Mouse (Mus musculus) embryonic facial prominence, embryonic 14.5 days (tissue): ENCODE data around the gene Wdr26. TPM values are rescaled to one million over a fixed set of nuclear protein-coding genes. Genes with fewer than 3 reads are reported as not detected.

ENCODE experiments used
- ATAC-seq: fragments of 200-750 bp; cut with Nextera tagmentation; 2 replicates; pipeline ENCODE4 v1.8.0; 2017; ENCODE audit warnings: low read depth, moderate number of reproducible peaks, moderate TSS enrichment
- DNase-seq: peaks from one replicate; pipeline ENCODE4 v3.0.0-alpha.2; 2015; ENCODE audit warnings: low spot score
- H3K27ac ChIP-seq: fragments of 300-500 bp; sonication (generic); replicated peaks from 2 replicates; pipeline ENCODE4 v1.5.1; 2014; ENCODE audit warnings: low read depth, mild to moderate bottlenecking, low read length, moderate library complexity
- H3K27me3 ChIP-seq: fragments of 300-500 bp; sonication (generic); replicated peaks from 2 replicates; pipeline ENCODE4 v1.6.1; 2014; ENCODE audit warnings: low read length; ENCODE audit not compliant: control insufficient read depth, insufficient read depth
- H3K36me3 ChIP-seq: fragments of 300-500 bp; sonication (generic); 2 replicates; pipeline ENCODE4 v1.6.1; 2014; ENCODE audit warnings: low read length, mixed read lengths; ENCODE audit not compliant: control insufficient read depth, insufficient read depth
- H3K4me1 ChIP-seq: fragments of 300-500 bp; sonication (generic); 2 replicates; pipeline ENCODE4 v1.6.1; 2014; ENCODE audit warnings: antibody characterized with exemption, low read length; ENCODE audit not compliant: control insufficient read depth, insufficient read depth
- H3K4me2 ChIP-seq: fragments of 300-500 bp; sonication (generic); 2 replicates; pipeline ENCODE4 v1.6.1; 2014; ENCODE audit warnings: low read depth, mild to moderate bottlenecking, low read length, moderate library complexity, mixed read lengths
- H3K4me3 ChIP-seq: fragments of 300-500 bp; sonication (generic); 2 replicates; pipeline ENCODE4 v1.5.1; 2014; ENCODE audit warnings: low read depth, mild to moderate bottlenecking, low read length
- H3K9ac ChIP-seq: fragments of 300-500 bp; sonication (generic); 2 replicates; pipeline ENCODE4 v1.6.1; 2014; ENCODE audit warnings: low read depth, mild to moderate bottlenecking, low read length, moderate library complexity, mixed read lengths
- H3K9me3 ChIP-seq: fragments of 300-500 bp; sonication (generic); 2 replicates; pipeline ENCODE4 v1.6.1; 2016; ENCODE audit warnings: low read length; ENCODE audit not compliant: control insufficient read depth
- WGBS: fragments of 180-500 bp; shearing (Covaris S2); extraction: QIAGEN DNeasy Blood & Tissue Kit; methylation state at CpG from one replicate; pipeline ENCODE4 v1.1.7; 2014; 5-methylcytosine and 5-hydroxymethylcytosine counted together
- polyA plus RNA-seq: library from polyadenylated mRNA; unstranded; fragments of >200 nt; fragmentation: Nextera tagmentation; extraction: Ambion mirVana; gene quantifications from 2 replicates; pipeline ENCODE4 v1.2.1, GENCODE M21; 2014

The Wdr26 gene
- polyA plus RNA-seq, 1 experiment from 2014 or later, result 50.8 TPM

DNA sequence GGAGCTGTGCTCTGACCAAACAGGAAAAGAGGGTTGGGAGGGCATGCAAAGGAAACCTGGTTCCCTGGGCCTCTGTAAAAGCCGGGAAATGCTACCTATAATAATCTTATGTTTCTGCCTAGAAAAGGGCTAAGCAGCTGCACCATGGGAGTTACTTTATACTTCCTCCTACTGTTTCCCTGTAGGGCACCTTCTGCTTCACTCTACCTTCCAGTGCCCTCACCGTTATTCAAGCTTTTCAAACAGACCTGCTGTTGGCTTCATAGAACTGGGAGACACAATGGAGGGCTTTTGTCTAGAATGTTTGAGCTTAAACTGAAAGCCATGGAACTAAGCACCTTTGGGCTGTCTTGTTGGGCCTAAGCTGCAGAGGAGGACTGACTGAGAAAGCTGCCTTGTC, 44.0 kb downstream of the Wdr26 start:
- no peaks in the 10 kb centered on the region for H3K4me1 ChIP-seq
- DNase-seq (no peak), ATAC-seq (no peak)
- no peaks in the 10 kb centered on the region for H3K9me3 ChIP-seq
- peaks cover 70% of the 10 kb centered on the region for H3K36me3 ChIP-seq
- H3K9ac ChIP-seq, result no peak overlapping the region
- H3K27me3 ChIP-seq, result no peaks in the 10 kb centered on the region
- H3K27ac ChIP-seq, result no peak overlapping the region
- WGBS, result 82% methylated on average over 2 of the region's 2 CpGs
- H3K4me2 ChIP-seq, result no peak overlapping the region
- H3K4me3 ChIP-seq, result no peak overlapping the region

DNA sequence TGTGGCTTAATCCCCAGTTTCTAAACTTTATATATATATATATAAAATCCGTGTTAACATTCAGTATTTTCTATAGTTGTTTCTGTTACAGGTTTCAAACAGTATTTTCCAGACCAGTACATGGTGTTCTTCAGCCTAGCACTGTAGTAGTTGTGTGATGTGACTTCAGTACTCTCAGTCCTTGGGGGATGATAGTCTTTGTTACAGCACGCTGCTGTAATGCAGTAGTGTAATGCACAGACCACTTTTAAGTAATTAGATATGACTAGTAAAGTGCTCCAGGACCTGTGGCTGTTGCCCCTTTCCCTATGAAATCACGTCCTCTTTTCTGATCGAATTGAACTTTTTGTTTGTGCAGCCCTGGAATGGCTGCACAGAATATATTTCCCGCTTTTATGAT, 60.3 kb downstream of the Wdr26 start:
- H3K4me3 ChIP-seq, result peak overlapping the region; percentile 83
- 23% methylated on average over 5 of the region's 5 CpGs for WGBS
- peak overlapping the region; percentile 95 for H3K9ac ChIP-seq
- no peaks in the 10 kb centered on the region for H3K9me3 ChIP-seq
- H3K4me2 ChIP-seq, result peak overlapping the region; percentile 64
- peak; percentile 44; the same call in 1 of the 2 replicates for ATAC-seq
- peaks cover 26% of the 10 kb centered on the region for H3K36me3 ChIP-seq
- peak overlapping the region; percentile 87; the same call in 1 of the 2 replicates for H3K27ac ChIP-seq
- H3K4me1 ChIP-seq, result peaks cover 8% of the 10 kb centered on the region; the same call in 1 of the 2 replicates
- no peak for DNase-seq
- no peaks in the 10 kb centered on the region for H3K27me3 ChIP-seq

DNA sequence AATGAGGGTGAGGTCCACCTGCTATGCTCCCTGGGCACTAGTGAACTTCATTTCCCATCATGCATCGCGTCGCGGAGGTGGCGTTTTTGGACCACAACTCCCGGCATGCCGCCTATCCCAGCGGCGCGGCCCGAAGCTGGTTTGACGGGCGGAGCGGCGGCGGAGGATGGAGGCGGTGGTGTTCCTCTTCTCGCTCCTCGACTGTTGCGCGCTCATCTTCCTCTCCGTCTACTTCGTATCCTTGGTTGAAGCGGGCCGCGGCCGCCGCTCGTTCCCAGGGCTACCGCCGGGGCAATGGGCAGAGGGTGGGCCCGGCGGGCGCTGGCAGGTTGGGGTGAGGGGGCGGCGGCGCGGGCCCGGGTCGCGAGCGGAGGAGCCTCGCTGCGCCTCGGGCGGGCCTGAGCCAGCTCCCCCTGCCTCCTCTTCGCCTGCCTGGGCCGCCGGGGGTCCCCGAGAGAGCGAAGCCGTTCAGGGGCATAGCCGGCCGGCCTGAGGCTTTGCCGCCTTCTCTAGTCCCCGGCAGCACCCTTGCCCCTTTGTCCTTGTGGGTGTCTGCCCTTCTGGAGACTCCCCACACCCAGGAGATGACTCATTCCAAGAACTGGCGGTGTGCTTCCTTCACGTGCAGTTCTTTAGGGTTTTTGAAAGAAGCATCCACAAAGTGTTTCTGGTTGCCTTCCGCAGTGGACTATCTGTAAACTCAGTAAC, 60.8 kb downstream of the Wdr26 start:
- DNase-seq, result peak; percentile 95
- WGBS, result 1% methylated on average over 36 of the region's 59 CpGs
- peak overlapping the region; percentile 64 for H3K4me2 ChIP-seq
- H3K4me1 ChIP-seq, result peaks cover 8% of the 10 kb centered on the region; the same call in 1 of the 2 replicates
- no peaks in the 10 kb centered on the region for H3K9me3 ChIP-seq
- ATAC-seq, result peak; percentile 93
- peak overlapping the region; percentile 87 for H3K27ac ChIP-seq
- no peaks in the 10 kb centered on the region for H3K27me3 ChIP-seq
- peak overlapping the region; percentile 95 for H3K9ac ChIP-seq
- H3K36me3 ChIP-seq, result peaks cover 21% of the 10 kb centered on the region
- H3K4me3 ChIP-seq, result peak overlapping the region; percentile 83

DNA sequence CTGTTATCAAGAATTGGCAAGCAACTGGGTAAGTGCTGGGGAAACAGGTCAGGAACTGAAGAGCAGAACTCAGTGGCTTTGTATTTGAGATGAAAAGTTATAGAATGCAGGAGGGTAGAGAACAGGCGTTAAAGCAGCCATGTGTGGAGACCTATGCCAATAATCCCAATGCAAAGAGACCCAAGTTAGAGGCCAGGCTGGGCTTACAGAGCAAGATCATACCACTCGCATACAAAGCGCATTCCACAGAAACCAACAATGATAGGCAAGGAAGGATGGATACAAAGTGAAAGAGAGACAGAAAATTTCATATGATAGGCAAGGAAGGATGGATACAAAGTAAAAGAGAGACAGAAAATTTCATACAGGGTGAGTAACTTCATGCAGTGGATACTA, 61.4 kb downstream of the Wdr26 start:
- H3K4me3 ChIP-seq, result peak overlapping the region; percentile 83
- H3K36me3 ChIP-seq, result peaks cover 17% of the 10 kb centered on the region
- H3K4me1 ChIP-seq, result peaks cover 9% of the 10 kb centered on the region
- no peaks in the 10 kb centered on the region for H3K27me3 ChIP-seq
- 64% methylated on average over 3 of the region's 3 CpGs for whole genome bisulfite sequencing
- H3K9me3 ChIP-seq, result no peaks in the 10 kb centered on the region
- no peak overlapping the region for H3K27ac ChIP-seq
- DNase-seq, result no peak
- no peak for ATAC-seq
- peak overlapping the region; percentile 64; the same call in 1 of the 2 replicates for H3K4me2 ChIP-seq
- no peak overlapping the region for H3K9ac ChIP-seq

DNA sequence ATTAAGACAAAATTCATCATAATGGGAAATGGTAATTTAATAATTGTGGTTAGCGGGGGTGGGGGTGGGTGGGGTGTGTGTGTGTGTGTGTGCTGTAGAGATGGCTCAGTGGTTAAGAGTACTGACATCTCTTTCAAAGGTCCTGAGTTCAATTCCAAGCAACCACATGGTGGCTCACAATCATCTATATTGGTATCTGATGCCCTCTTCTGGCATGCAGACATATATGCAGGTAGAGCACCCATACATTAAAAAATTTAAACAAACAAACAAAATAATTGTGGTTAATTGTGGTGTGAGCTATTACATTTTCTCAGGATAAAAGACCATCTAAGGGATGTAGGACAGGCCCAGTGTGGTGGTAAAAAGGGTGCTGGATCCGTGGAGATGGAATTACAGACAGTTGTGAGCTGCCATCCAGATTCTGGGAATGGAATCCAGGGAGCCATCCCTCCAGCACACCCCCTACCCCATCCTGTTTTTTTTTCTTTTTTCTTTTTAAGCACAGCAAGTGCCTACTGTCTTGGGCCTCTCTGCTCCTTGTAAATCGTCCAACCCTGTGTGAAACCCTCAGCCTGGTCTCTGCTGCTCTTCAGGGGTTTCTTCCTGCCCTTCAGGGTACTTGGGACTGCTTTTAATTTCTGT, 62.3 kb downstream of the Wdr26 start:
- Histone ChIP-seq H3K9me3 (no peaks in the 10 kb centered on the region), H3K27ac (no peak overlapping the region), H3K36me3 (peaks cover 10% of the 10 kb centered on the region), H3K27me3 (no peaks in the 10 kb centered on the region), H3K9ac (no peak overlapping the region), H3K4me1 (peaks cover 16% of the 10 kb centered on the region), H3K4me2 (no peak overlapping the region), H3K4me3 (no peak overlapping the region)
- ATAC-seq, result no peak
- WGBS, result 69% methylated on average over 3 of the region's 3 CpGs
- no peak for DNase-seq

DNA sequence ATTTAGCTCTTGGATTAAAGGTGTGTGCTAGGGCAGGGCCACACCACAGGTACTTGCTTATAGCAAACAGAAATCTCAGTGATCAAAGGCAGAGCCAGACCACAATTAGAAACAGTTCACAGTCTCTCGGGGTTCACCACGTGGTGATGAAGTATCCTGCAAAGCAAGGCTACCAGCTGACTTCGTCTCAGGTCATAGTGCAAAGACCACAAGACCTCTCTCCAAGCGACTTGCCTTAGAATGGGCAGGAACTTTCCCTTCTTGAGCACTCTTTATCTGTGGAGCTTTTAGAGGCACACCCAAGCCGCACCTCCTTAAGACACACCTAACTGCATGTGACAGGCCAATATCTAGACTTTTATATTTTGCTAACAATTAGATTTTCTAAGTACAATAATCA, 63.3 kb downstream of the Wdr26 start:
- WGBS, result 65% methylated on average over 5 of the region's 5 CpGs
- ATAC-seq, result no peak
- Histone ChIP-seq H3K4me1 (peaks cover 16% of the 10 kb centered on the region), H3K9me3 (no peaks in the 10 kb centered on the region), H3K9ac (no peak overlapping the region), H3K27ac (no peak overlapping the region), H3K4me3 (no peak overlapping the region), H3K4me2 (no peak overlapping the region), H3K36me3 (0 out of 2 replicates have a peak, but pooled peaks cover 3% of the 10 kb centered on the region), H3K27me3 (no peaks in the 10 kb centered on the region)
- DNase-seq, result no peak

DNA sequence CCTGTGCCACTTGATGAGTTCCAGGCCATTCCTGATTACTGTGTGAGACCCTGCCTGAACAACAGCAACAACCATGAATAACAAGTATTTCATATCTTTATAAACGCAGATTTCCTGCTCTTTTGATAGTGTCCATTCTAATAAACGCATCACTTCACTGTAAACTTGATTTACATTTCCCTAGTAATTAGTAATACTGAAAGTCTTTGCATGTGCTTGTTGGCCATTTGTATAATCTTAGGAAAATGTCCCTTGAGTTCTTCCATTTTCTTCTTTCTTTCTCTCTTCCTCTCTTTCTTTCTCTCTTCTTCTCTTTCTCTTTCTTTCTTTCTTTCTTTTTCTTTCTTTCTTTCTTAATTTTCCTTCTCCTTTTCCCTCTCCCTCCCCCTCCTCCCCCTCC, 65.6 kb downstream of the Wdr26 start:
- DNase-seq (no peak), ATAC-seq (no peak)
- H3K9me3 ChIP-seq, result no peaks in the 10 kb centered on the region
- H3K4me1 ChIP-seq, result peaks cover 12% of the 10 kb centered on the region
- no peak overlapping the region for H3K27ac ChIP-seq
- no peaks in the 10 kb centered on the region for H3K27me3 ChIP-seq
- H3K36me3 ChIP-seq, result 0 out of 2 replicates have a peak, but pooled peaks cover 7% of the 10 kb centered on the region
- no peak overlapping the region for H3K4me3 ChIP-seq
- H3K4me2 ChIP-seq, result no peak overlapping the region
- 94% methylated on average over 2 of the region's 2 CpGs for WGBS
- H3K9ac ChIP-seq, result 0 out of 2 replicates have a peak overlapping the region, but pooled peaks have one; percentile 5

DNA sequence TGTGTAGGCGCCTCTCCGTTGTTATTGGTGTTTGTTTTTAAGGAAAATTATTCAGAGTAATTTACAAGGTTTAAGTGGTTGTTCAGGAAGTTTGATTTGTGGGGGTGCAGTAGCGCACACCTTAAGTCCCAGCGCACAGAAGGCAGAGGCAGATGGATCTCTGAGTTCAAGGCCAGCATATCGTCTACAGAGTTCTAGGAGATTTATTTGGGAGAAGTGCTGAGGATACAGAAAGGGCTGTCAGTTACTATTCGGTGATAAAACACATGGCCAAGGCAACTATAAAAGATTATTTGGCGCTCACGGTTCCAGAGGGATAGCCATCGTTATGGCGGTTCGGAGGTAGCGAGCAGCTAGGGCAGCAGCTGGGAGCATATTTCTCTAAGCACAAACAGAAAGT, 66.8 kb downstream of the Wdr26 start:
- H3K9me3 ChIP-seq, result no peaks in the 10 kb centered on the region
- ATAC-seq, result no peak
- peaks cover 19% of the 10 kb centered on the region for H3K36me3 ChIP-seq
- peak overlapping the region; percentile 78 for H3K9ac ChIP-seq
- 13% methylated on average over 12 of the region's 12 CpGs for WGBS
- no peak for DNase-seq
- no peaks in the 10 kb centered on the region for H3K27me3 ChIP-seq
- peak overlapping the region; percentile 76 for H3K4me2 ChIP-seq
- H3K27ac ChIP-seq, result peak overlapping the region; percentile 84
- peak overlapping the region; percentile 87 for H3K4me3 ChIP-seq
- H3K4me1 ChIP-seq, result peaks cover 12% of the 10 kb centered on the region
